Mouse (Mus musculus): Measurements from ENCODE around the gene Mt2. TPM values are rescaled to one million over a fixed set of nuclear protein-coding genes. Genes with fewer than 3 reads are reported as not detected.

The Mt2 gene
- polyA plus RNA-seq, 1 experiment from 2014 or later = 681 TPM

DNA sequence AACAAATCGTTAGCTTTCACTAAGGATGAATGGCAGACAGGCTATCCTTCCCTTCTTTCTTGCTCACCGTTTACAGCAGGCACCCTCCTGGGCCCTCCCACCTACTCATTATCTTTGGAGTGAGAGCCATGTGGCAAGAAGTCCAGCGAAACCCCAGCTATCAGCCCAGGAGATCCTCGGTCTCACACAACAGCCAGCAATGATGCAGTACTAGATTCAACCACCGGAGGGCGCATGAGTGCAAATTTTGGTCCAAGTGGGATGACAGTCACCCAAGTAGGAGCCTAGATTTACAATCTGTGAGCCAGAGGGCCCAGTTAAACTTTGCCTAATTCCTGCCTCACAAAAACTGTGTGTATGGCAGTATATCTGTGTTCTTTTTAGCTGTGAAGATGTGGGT lies 5.2 kb upstream of the Mt2 start:
- DNase-seq (ENCODE audit: low spot score) = peak; percentile 91
- Histone ChIP-seq H3K36me3 (ENCODE audit: control insufficient read depth, insufficient read depth, low read length) (no peaks in the 10 kb centered on the region), H3K4me1 (replicated peaks; ENCODE audit: control insufficient read depth, insufficient read depth) (peaks cover 5% of the 10 kb centered on the region), H3K4me2 (replicated peaks; ENCODE audit: low read depth) (0 out of 2 replicates have a peak overlapping the region, but pooled peaks have one; percentile 9), H3K9ac (ENCODE audit: low read length) (no peak overlapping the region), H3K27me3 (ENCODE audit: control insufficient read depth, insufficient read depth, low read length) (0 out of 2 replicates have a peak, but pooled peaks cover 2% of the 10 kb centered on the region), H3K4me3 (ENCODE audit: low read depth, low read length) (no peak overlapping the region), H3K27ac (replicated peaks) (no peak overlapping the region), H3K9me3 (ENCODE audit: control insufficient read depth, low read length) (no peaks in the 10 kb centered on the region)
- TF ChIP-seq CTCF (IDR thresholded peaks at IDR 0.05; ENCODE audit: low read depth) = peak; percentile 95
- no peak for TF ChIP-seq EP300 (optimal IDR thresholded peaks at IDR 0.05)
- 5% methylated on average over 6 of the region's 6 CpGs for WGBS
- peak; percentile 43; the same call in 1 of the 2 replicates for ATAC-seq (ENCODE audit: low FRiP score, low TSS enrichment)

DNA sequence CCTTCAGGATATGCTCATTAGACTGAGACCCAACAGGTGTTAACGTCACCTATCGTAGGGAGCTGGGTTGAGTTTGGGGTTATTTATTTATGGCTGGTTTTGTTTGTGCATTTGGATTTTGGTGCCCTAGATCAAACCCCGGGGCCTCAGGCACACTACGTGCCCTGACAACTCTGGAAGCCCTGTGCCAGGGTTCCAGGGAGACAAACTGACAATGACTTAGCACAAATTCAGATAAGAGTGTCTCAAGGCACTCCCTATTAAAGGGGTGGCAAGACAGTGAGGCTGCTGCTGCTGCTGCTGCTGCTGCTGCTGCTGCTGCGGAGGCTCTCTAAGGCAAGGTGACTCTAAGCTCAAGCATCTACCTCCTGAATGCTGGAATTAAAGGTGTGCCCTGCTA lies 2.9 kb upstream of the Mt2 start:
- 71% methylated on average over 5 of the region's 5 CpGs for WGBS
- no peak for DNase-seq (ENCODE audit: low spot score)
- Histone ChIP-seq H3K9me3 (ENCODE audit: control insufficient read depth, low read length) (no peaks in the 10 kb centered on the region), H3K4me3 (ENCODE audit: low read depth, low read length) (no peak overlapping the region), H3K36me3 (ENCODE audit: control insufficient read depth, insufficient read depth, low read length) (no peaks in the 10 kb centered on the region), H3K27me3 (ENCODE audit: control insufficient read depth, insufficient read depth, low read length) (0 out of 2 replicates have a peak, but pooled peaks cover 2% of the 10 kb centered on the region), H3K9ac (ENCODE audit: low read length) (no peak overlapping the region), H3K4me2 (replicated peaks; ENCODE audit: low read depth) (no peak overlapping the region), H3K4me1 (replicated peaks; ENCODE audit: control insufficient read depth, insufficient read depth) (peaks cover 5% of the 10 kb centered on the region), H3K27ac (replicated peaks) (no peak overlapping the region)
- ATAC-seq (ENCODE audit: low FRiP score, low TSS enrichment) = no peak
- no peak for TF ChIP-seq CTCF (IDR thresholded peaks at IDR 0.05; ENCODE audit: low read depth)
- TF ChIP-seq EP300 (optimal IDR thresholded peaks at IDR 0.05) = no peak

DNA sequence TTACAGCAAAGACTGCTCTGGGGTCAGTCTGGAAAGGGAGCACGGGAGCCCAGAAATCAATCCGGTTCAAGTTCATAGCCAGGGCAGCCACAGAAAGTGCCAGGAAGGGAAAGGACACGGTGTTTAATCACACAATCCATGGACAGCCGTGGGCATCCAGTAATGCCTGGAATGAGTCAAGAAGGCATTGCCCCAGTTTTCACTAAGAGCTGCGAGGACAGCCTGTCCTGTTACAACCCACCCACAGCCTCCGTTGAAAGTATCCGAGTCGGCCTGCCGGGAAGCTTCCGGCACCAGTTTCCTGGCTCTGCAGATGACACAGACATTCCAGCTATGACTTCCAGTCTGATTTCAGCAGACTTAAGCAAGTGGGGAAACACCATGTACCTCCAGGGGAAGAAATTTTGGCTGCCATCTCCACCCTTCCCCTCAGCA lies 1.1 kb upstream of the Mt2 start:
- H3K9me3 ChIP-seq (ENCODE audit: control insufficient read depth, low read length) = no peaks in the 10 kb centered on the region
- H3K36me3 ChIP-seq (ENCODE audit: control insufficient read depth, insufficient read depth, low read length) = no peaks in the 10 kb centered on the region
- TF ChIP-seq EP300 (optimal IDR thresholded peaks at IDR 0.05) = no peak
- no peak for TF ChIP-seq CTCF (IDR thresholded peaks at IDR 0.05; ENCODE audit: low read depth)
- ATAC-seq (ENCODE audit: low FRiP score, low TSS enrichment) (no peak), DNase-seq (ENCODE audit: low spot score) (peak; percentile 39)
- H3K9ac ChIP-seq (ENCODE audit: low read length) = no peak overlapping the region
- WGBS = 33% methylated on average over 10 of the region's 10 CpGs
- H3K27ac ChIP-seq (replicated peaks) = peak overlapping the region; percentile 87; the same call in 1 of the 2 replicates
- peak overlapping the region; percentile 83 for H3K4me2 ChIP-seq (replicated peaks; ENCODE audit: low read depth)
- peak overlapping the region; percentile 49 for H3K4me3 ChIP-seq (ENCODE audit: low read depth, low read length)
- H3K4me1 ChIP-seq (replicated peaks; ENCODE audit: control insufficient read depth, insufficient read depth) = peaks cover 5% of the 10 kb centered on the region
- H3K27me3 ChIP-seq (ENCODE audit: control insufficient read depth, insufficient read depth, low read length) = 0 out of 2 replicates have a peak, but pooled peaks cover 2% of the 10 kb centered on the region

DNA sequence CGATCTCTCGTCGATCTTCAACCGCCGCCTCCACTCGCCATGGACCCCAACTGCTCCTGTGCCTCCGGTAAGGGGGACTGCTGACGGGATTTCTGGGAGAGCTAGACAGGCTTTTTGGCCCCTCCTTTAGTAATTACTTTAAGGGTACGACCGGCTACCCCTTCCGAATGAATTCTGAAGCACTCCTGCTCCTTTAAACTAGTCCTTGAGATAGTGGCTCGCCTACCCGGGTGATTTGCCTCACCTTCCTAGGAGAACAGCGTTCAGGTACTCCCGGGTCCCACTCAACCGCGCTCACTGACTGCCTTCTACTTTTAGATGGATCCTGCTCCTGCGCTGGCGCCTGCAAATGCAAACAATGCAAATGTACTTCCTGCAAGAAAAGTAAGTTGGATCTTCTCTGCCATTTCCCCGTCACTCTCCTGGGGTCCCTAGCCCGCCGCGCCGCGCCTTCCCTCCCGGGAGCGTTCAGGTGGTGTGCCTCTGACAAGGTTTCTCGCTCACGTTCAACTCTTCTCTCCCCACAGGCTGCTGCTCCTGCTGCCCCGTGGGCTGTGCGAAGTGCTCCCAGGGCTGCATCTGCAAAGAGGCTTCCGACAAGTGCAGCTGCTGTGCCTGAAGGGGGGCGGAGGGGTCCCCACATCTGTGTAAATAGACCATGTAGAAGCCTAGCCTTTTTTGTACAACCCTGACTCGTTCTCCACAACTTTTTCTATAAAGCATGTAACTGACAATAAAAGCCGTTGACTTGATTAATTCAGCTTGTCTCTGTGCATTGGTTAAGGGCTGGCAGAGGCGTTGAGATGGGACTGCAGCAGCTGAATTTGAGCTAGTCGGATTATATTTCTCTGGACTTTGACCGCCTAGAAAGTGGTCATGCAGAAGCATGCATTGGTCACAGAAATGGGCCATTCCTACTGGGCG lies 607 bp downstream of the Mt2 start:
- Histone ChIP-seq H3K4me3 (ENCODE audit: low read depth, low read length) (peak overlapping the region; percentile 49), H3K4me1 (replicated peaks; ENCODE audit: control insufficient read depth, insufficient read depth) (peaks cover 5% of the 10 kb centered on the region), H3K9ac (ENCODE audit: low read length) (peak overlapping the region; percentile 51), H3K9me3 (ENCODE audit: control insufficient read depth, low read length) (no peaks in the 10 kb centered on the region), H3K4me2 (replicated peaks; ENCODE audit: low read depth) (peak overlapping the region; percentile 83), H3K27ac (replicated peaks) (peak overlapping the region; percentile 87), H3K27me3 (ENCODE audit: control insufficient read depth, insufficient read depth, low read length) (0 out of 2 replicates have a peak, but pooled peaks cover 2% of the 10 kb centered on the region), H3K36me3 (ENCODE audit: control insufficient read depth, insufficient read depth, low read length) (no peaks in the 10 kb centered on the region)
- ATAC-seq (ENCODE audit: low FRiP score, low TSS enrichment) (no peak; the same call in 1 of the 2 replicates), DNase-seq (ENCODE audit: low spot score) (peak; percentile 59)
- WGBS = 3% methylated on average over 39 of the region's 39 CpGs
- no peak for TF ChIP-seq EP300 (optimal IDR thresholded peaks at IDR 0.05)

DNA sequence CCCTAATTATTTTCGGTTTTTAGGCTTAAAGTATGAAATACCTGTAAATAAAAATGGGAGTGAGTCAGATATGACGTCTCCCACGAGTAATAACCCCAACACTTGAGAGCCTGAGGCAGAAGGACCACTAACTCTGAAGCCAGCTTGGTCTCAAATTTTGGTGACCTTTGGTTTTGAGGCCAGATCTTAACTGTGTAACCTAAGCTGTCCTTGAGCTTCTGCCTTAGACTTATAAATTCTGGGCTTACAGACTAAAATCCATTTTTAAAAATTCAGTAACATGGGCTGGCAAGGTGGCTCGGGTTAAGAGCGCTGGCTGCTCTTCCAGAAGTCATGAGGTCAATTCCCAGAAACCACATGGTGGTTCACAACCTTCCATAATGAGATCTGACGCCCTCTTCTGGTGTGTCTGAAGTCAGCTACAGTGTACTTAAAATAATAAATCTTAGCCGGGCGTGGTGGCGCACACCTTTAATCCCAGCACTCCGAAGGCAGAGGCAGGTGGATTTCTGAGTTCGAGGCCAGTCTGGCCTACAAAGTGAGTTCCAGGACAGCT lies 1.5 kb downstream of the Mt2 start:
- Histone ChIP-seq H3K27me3 (ENCODE audit: control insufficient read depth, insufficient read depth, low read length) (0 out of 2 replicates have a peak, but pooled peaks cover 2% of the 10 kb centered on the region), H3K4me1 (replicated peaks; ENCODE audit: control insufficient read depth, insufficient read depth) (peaks cover 5% of the 10 kb centered on the region), H3K36me3 (ENCODE audit: control insufficient read depth, insufficient read depth, low read length) (no peaks in the 10 kb centered on the region), H3K4me3 (ENCODE audit: low read depth, low read length) (peak overlapping the region; percentile 49), H3K27ac (replicated peaks) (no peak overlapping the region; the same call in 1 of the 2 replicates), H3K4me2 (replicated peaks; ENCODE audit: low read depth) (peak overlapping the region; percentile 83), H3K9me3 (ENCODE audit: control insufficient read depth, low read length) (no peaks in the 10 kb centered on the region), H3K9ac (ENCODE audit: low read length) (no peak overlapping the region)
- DNase-seq (ENCODE audit: low spot score) (no peak), ATAC-seq (ENCODE audit: low FRiP score, low TSS enrichment) (no peak)
- 38% methylated on average over 11 of the region's 11 CpGs for WGBS
- TF ChIP-seq CTCF (IDR thresholded peaks at IDR 0.05; ENCODE audit: low read depth) (peak; percentile 43), EP300 (optimal IDR thresholded peaks at IDR 0.05) (no peak)
